Mouse (Mus musculus) liver, embryonic 14.5 days (tissue): ENCODE data around the gene BC037034. TPM values are rescaled to one million over a fixed set of nuclear protein-coding genes. Genes with fewer than 3 reads are reported as not detected.

Source experiments
- ATAC-seq: fragments of 200-750 bp; cut with Nextera tagmentation; 2 replicates; pipeline ENCODE4 v1.8.0; 2017; ENCODE audit warnings: moderate number of reproducible peaks, mild to moderate bottlenecking, moderate library complexity; ENCODE audit not compliant: insufficient read depth
- DNase-seq, 3 experiments: peaks; one replicate each; pipeline ENCODE4 v3.0.0-alpha.2; 2012 to 2013; ENCODE audit warnings: low read depth in 3 of 3, low spot score in 3 of 3
- H3K27ac ChIP-seq: fragments of 300-500 bp; sonication (generic); 2 replicates; pipeline ENCODE4 v1.5.1; 2014; ENCODE audit warnings: moderate library complexity, mild to moderate bottlenecking, control low read depth, inconsistent platforms
- H3K27me3 ChIP-seq: fragments of 300-500 bp; sonication (generic); 2 replicates; pipeline ENCODE4 v1.6.1; 2014; ENCODE audit warnings: mild to moderate bottlenecking, low read length, moderate library complexity; ENCODE audit not compliant: control insufficient read depth, insufficient read depth
- H3K36me3 ChIP-seq: fragments of 300-500 bp; sonication (generic); replicated peaks from 2 replicates; pipeline ENCODE4 v1.6.1; 2014; ENCODE audit warnings: low read depth; ENCODE audit not compliant: control insufficient read depth, insufficient read depth
- H3K4me1 ChIP-seq, 2 experiments: fragments of 200-500 bp in 1 of 2; fragments of 300-500 bp in 1 of 2; sonication (generic) in 1 of 2; replicated peaks; 2 replicates each; pipeline ENCODE4 v1.6.1; 2012 to 2014; ENCODE audit warnings: antibody characterized with exemption in 1 of 2, inconsistent platforms in 1 of 2, low read length in 1 of 2; ENCODE audit not compliant: control insufficient read depth in 2 of 2, insufficient read depth in 2 of 2
- H3K4me2 ChIP-seq: fragments of 300-500 bp; sonication (generic); 2 replicates; pipeline ENCODE4 v1.6.1; 2014; ENCODE audit warnings: low read depth, mild to moderate bottlenecking, control low read depth, moderate library complexity
- H3K4me3 ChIP-seq, 2 experiments: fragments of 200-500 bp in 1 of 2; fragments of 300-500 bp in 1 of 2; sonication (generic) in 1 of 2; 2 replicates each; pipeline ENCODE4 v1.5.1; 2012 to 2014; ENCODE audit warnings: low read depth in 2 of 2, low read length in 2 of 2, mild to moderate bottlenecking in 2 of 2, control low read depth in 1 of 2, inconsistent platforms in 1 of 2, moderate library complexity in 1 of 2; ENCODE audit not compliant: insufficient read depth in 1 of 2
- H3K9ac ChIP-seq: fragments of 300-500 bp; sonication (generic); replicated peaks from 2 replicates; pipeline ENCODE4 v1.6.1; 2014; ENCODE audit warnings: mild to moderate bottlenecking, control low read depth, moderate library complexity
- H3K9me3 ChIP-seq: fragments of 300-500 bp; sonication (generic); 2 replicates; pipeline ENCODE4 v1.6.1; 2016; ENCODE audit warnings: low read length, mixed read lengths; ENCODE audit not compliant: control insufficient read depth
- CTCF ChIP-seq: IDR thresholded peaks from 2 replicates; pipeline ENCODE4 v1.5.1; 2016; ENCODE audit warnings: antibody characterized with exemption, low read depth, control low read depth
- EP300 ChIP-seq: IDR thresholded peaks from 2 replicates; pipeline ENCODE4 v1.6.1; 2016; ENCODE audit warnings: antibody characterized with exemption, low read depth
- WGBS: fragments of 180-500 bp; shearing (Covaris S2); extraction: QIAGEN DNeasy Blood & Tissue Kit; methylation state at CpG from one replicate; pipeline ENCODE4 v1.1.7; 2014; ENCODE audit not compliant: insufficient replicate concordance; 5-methylcytosine and 5-hydroxymethylcytosine counted together
- polyA plus RNA-seq, 2 experiments: library from polyadenylated mRNA; depleted of rRNA in 1 of 2; stranded (reverse) in 1 of 2; unstranded in 1 of 2; fragments of >200 nt; fragmentation: Nextera tagmentation in 1 of 2; extraction: Ambion mirVana in 1 of 2; gene quantifications; 2 replicates each; pipeline versions ENCODE4 v1.2.1 to v1.2.3; 2012 to 2014

Gene BC037034
- polyA plus RNA-seq, 2 experiments, result 1.9 to 22.4 TPM

- no peak within 1 kb of the TSS for H3K4me2 ChIP-seq
- TF ChIP-seq EP300, result no peak
- TF ChIP-seq CTCF, result no peak
- 18% methylated on average over 12 of the region's 12 CpGs for WGBS
- H3K27ac ChIP-seq, result no peak within 1 kb of the TSS
- no peaks in the 10 kb centered on the region for H3K36me3 ChIP-seq
- H3K27me3 ChIP-seq, result peaks cover 17% of the 10 kb centered on the region
- H3K4me3 ChIP-seq, result no peak within 1 kb of the TSS
- DNase-seq (no peak), ATAC-seq (no peak)
- H3K4me1 ChIP-seq, result no peaks in the 10 kb centered on the region
- H3K9ac ChIP-seq, result no peak within 1 kb of the TSS
- H3K9me3 ChIP-seq, result no peaks in the 10 kb centered on the region
These were observed 8.6 kb upstream of the BC037034 start, which contains the start of gene Gal3st4 for GRCm38 (mm10) chr5:138272409-138272923. TSS of gene Gal3st4 (minus strand) at chr5:138272840.

- no peak for ATAC-seq
- Histone ChIP-seq H3K9me3 (no peaks in the 10 kb centered on the region), H3K9ac (no peak overlapping the region), H3K36me3 (no peaks in the 10 kb centered on the region), H3K4me3 (no peak overlapping the region), H3K4me2 (no peak overlapping the region), H3K27me3 (peaks cover 17% of the 10 kb centered on the region), H3K4me1 (no peaks in the 10 kb centered on the region), H3K27ac (no peak overlapping the region)
- WGBS, result 37% methylated on average over 3 of the region's 3 CpGs
- no peak for TF ChIP-seq CTCF
- no peak for TF ChIP-seq EP300
- DNase-seq, result no peak
These were observed 7.4 kb upstream of the BC037034 start for GRCm38 (mm10) chr5:138271232-138271631.

DNA sequence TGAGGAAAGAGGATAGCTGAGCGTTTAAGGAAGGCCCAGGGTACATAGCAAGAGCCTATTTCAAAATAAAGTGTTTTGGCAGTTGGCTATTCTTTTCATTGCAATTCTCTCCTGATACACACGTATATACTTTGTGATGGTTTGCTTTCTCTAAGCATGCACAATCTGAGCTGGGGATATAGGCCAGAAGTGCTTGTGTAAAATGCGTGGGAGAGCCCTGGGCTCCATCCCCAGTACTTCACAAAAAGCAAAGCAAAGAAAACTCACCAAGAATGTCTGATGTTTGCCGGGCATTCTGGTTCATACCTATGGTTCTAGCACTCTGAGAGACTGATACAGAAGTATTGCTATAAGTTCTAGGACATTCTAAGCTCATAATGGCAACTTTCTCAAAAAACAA is 5.1 kb upstream of the BC037034 start:
- no peak overlapping the region for H3K4me3 ChIP-seq
- DNase-seq, result no peak
- WGBS, result 51% methylated on average over 4 of the region's 4 CpGs
- H3K27me3 ChIP-seq, result peaks cover 17% of the 10 kb centered on the region
- no peaks in the 10 kb centered on the region for H3K9me3 ChIP-seq
- H3K4me2 ChIP-seq, result no peak overlapping the region
- H3K4me1 ChIP-seq, result peaks cover 0 to 6% of the 10 kb centered on the region in 2 experiments; a peak in 3 of 4 replicates
- TF ChIP-seq CTCF (no peak), EP300 (no peak)
- no peak overlapping the region for H3K27ac ChIP-seq
- ATAC-seq, result no peak
- no peaks in the 10 kb centered on the region for H3K36me3 ChIP-seq
- H3K9ac ChIP-seq, result no peak overlapping the region

DNA sequence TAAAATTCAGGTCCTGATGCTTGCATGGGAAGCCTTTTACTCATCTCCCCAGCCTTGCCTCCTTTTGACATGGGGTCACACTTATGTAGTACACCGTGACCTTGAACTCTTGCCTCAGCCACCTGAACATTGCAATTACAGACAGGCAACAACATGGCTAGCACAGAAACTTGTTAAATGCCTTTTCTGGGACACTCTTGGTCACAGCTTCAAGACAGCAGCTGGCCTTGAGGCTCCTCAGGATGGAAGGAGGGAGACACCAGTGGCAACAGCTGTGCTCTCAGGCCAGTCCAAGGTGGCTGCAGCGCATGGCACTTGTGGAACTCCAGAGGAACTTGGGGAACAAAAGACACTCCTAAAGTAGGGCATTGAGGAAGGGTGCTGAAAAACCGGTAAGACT is 3.3 kb upstream of the BC037034 start:
- no peak overlapping the region for H3K4me2 ChIP-seq
- DNase-seq (no peak), ATAC-seq (no peak)
- H3K4me3 ChIP-seq, result no peak overlapping the region
- H3K27me3 ChIP-seq, result peaks cover 1% of the 10 kb centered on the region; the same call in 1 of the 2 replicates
- TF ChIP-seq CTCF (no peak), EP300 (no peak)
- no peaks in the 10 kb centered on the region for H3K9me3 ChIP-seq
- 78% methylated on average over 3 of the region's 3 CpGs for WGBS
- no peak overlapping the region for H3K27ac ChIP-seq
- H3K36me3 ChIP-seq, result no peaks in the 10 kb centered on the region; the same call in 1 of the 2 replicates
- peaks cover 0 to 16% of the 10 kb centered on the region in 2 experiments; a peak in 3 of 4 replicates for H3K4me1 ChIP-seq
- H3K9ac ChIP-seq, result no peak overlapping the region

DNA sequence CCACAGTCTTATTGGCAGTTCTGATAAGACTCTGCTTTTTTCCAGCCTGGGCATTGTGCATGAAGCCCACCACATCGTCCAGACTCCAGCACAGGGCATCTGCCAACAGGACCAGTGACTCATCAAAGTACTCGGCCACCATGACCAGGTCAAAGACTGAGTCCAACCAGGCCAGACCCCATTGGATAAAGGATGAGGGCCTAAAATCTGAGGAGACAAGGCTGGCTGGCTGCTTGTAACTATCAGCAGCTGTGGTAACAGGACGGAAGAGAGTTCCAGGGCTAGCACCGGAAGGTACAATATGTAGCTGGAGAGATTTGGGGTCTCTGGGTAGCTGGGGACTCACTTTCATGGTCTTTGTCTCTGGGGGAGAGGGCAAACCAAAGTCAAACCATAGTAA is 1.9 kb upstream of the BC037034 start:
- Histone ChIP-seq H3K27me3 (no peaks in the 10 kb centered on the region; the same call in 1 of the 2 replicates), H3K4me1 (peaks cover 2 to 25% of the 10 kb centered on the region in 2 experiments), H3K27ac (no peak overlapping the region), H3K36me3 (no peaks in the 10 kb centered on the region; the same call in 1 of the 2 replicates), H3K9ac (no peak overlapping the region), H3K9me3 (no peaks in the 10 kb centered on the region), H3K4me2 (no peak overlapping the region), H3K4me3 (no peak overlapping the region)
- ATAC-seq (no peak), DNase-seq (no peak)
- 76% methylated on average over 4 of the region's 4 CpGs for WGBS
- TF ChIP-seq CTCF (no peak), EP300 (no peak)
